Mouse (Mus musculus): ENCODE results near the gene Cpa5.

Cpa5 gene

GRCm38 (mm10) chr6:30643694-30644460, 33.1 kb downstream of the Cpa5 start:
- DNase-seq (ENCODE audit: low spot score in 2 of 2): no peak

GRCm38 (mm10) chr6:30644462-30644861, 33.7 kb downstream of the Cpa5 start:
- DNase-seq (ENCODE audit: low spot score in 2 of 2): no peak

- DNase-seq (ENCODE audit: low spot score in 2 of 2): no peak
Observed at GRCm38 (mm10) chr6:30645379-30645778, 34.6 kb downstream of the Cpa5 start.

GRCm38 (mm10) chr6:30649651-30650296, 39.0 kb downstream of the Cpa5 start:
- DNase-seq (ENCODE audit: low spot score in 2 of 2): peak in 1 of 2 experiments; percentile 48

- no peak for DNase-seq (ENCODE audit: low spot score in 2 of 2)
Observed at GRCm38 (mm10) chr6:30652425-30653188, 41.8 kb downstream of the Cpa5 start.

- DNase-seq (ENCODE audit: low spot score in 2 of 2): no peak
Observed at GRCm38 (mm10) chr6:30653518-30653917, 42.7 kb downstream of the Cpa5 start.

- DNase-seq (ENCODE audit: low spot score in 2 of 2): no peak
Observed at GRCm38 (mm10) chr6:30654402-30654859, 43.6 kb downstream of the Cpa5 start.

- no peak for DNase-seq (ENCODE audit: low spot score in 2 of 2)
Observed at GRCm38 (mm10) chr6:30654932-30655331, 44.1 kb downstream of the Cpa5 start.

- no peak for DNase-seq (ENCODE audit: low spot score in 2 of 2)
Observed at GRCm38 (mm10) chr6:30657279-30657678, 46.5 kb downstream of the Cpa5 start.

GRCm38 (mm10) chr6:30658619-30659018, 47.8 kb downstream of the Cpa5 start:
- no peak for DNase-seq (ENCODE audit: low spot score in 2 of 2)

GRCm38 (mm10) chr6:30664776-30665175, 54.0 kb downstream of the Cpa5 start:
- DNase-seq (ENCODE audit: low spot score in 2 of 2): no peak

- no peak for DNase-seq (ENCODE audit: low spot score in 2 of 2)
Observed at GRCm38 (mm10) chr6:30665296-30665695, 54.5 kb downstream of the Cpa5 start.

- no peak for DNase-seq (ENCODE audit: low spot score in 2 of 2)
Observed at GRCm38 (mm10) chr6:30666043-30666442, 55.2 kb downstream of the Cpa5 start.

- DNase-seq (ENCODE audit: low spot score in 2 of 2): no peak
Observed at GRCm38 (mm10) chr6:30667585-30667984, 56.8 kb downstream of the Cpa5 start.

- no peak for DNase-seq (ENCODE audit: low spot score in 2 of 2)
Observed at GRCm38 (mm10) chr6:30671696-30672095, 60.9 kb downstream of the Cpa5 start.

- no peak for DNase-seq (ENCODE audit: low spot score in 2 of 2)
Observed at GRCm38 (mm10) chr6:30673764-30674561, 63.2 kb downstream of the Cpa5 start.

GRCm38 (mm10) chr6:30674714-30675280, 64.0 kb downstream of the Cpa5 start:
- no peak for DNase-seq (ENCODE audit: low spot score in 2 of 2)

- DNase-seq (ENCODE audit: low spot score in 2 of 2): no peak
Observed at GRCm38 (mm10) chr6:30675281-30675771, 64.5 kb downstream of the Cpa5 start.

- DNase-seq (ENCODE audit: low spot score in 2 of 2): no peak
Observed at GRCm38 (mm10) chr6:30676506-30676905, 65.7 kb downstream of the Cpa5 start.

GRCm38 (mm10) chr6:30677591-30677990, 66.8 kb downstream of the Cpa5 start:
- DNase-seq (ENCODE audit: low spot score in 2 of 2): no peak

GRCm38 (mm10) chr6:30678482-30678881, 67.7 kb downstream of the Cpa5 start:
- DNase-seq (ENCODE audit: low spot score in 2 of 2): no peak

Data from frontal cortex, postnatal 36 days (tissue).